Mouse (Mus musculus) lung, postnatal 0 days (tissue): ENCODE measurements around the gene Pde4a.

Source experiments
- CTCF ChIP-seq: IDR thresholded peaks from 2 replicates; pipeline ENCODE4 v1.5.1; 2016; ENCODE audit warnings: antibody characterized with exemption, mild to moderate bottlenecking
- EP300 ChIP-seq: IDR thresholded peaks from 2 replicates; pipeline ENCODE4 v1.6.1; 2016; ENCODE audit warnings: antibody characterized with exemption, mild to moderate bottlenecking, control low read depth

GRCm38 (mm10) chr9:21126259-21126627, 39.3 kb upstream of the Pde4a start:
- TF ChIP-seq CTCF, result no peak
- TF ChIP-seq EP300, result no peak
